Mouse (Mus musculus) embryonic fibroblast, embryonic 13.5 days (primary cell): Measurements from ENCODE around the gene Ndufaf2. TPM values are rescaled to one million over a fixed set of nuclear protein-coding genes. Genes with fewer than 3 reads are reported as not detected.

ENCODE experiments used
- H3K27ac ChIP-seq: 2 replicates; pipeline ENCODE4 v1.5.1; 2012; ENCODE audit warnings: low read length, control low read depth, inconsistent platforms; ENCODE audit not compliant: insufficient read depth
- H3K4me1 ChIP-seq: 2 replicates; pipeline ENCODE4 v1.6.1; 2011; ENCODE audit warnings: low read length; ENCODE audit not compliant: control insufficient read depth, insufficient read depth
- H3K4me3 ChIP-seq: 2 replicates; pipeline ENCODE4 v1.5.1; 2011; ENCODE audit warnings: mild to moderate bottlenecking, control low read depth, low read length; ENCODE audit not compliant: insufficient read depth
- CTCF ChIP-seq: IDR thresholded peaks from 2 replicates; pipeline ENCODE4 v1.5.1; 2011; ENCODE audit warnings: mild to moderate bottlenecking, control low read depth, low read length, moderate library complexity, borderline replicate concordance; ENCODE audit not compliant: insufficient read depth
- POLR2A ChIP-seq: IDR thresholded peaks from 2 replicates; pipeline ENCODE4 v1.6.1; 2011; ENCODE audit warnings: low read depth, mild to moderate bottlenecking, control low read depth, low read length, moderate library complexity
- polyA plus RNA-seq: library from polyadenylated mRNA; stranded (reverse); fragments of >200 nt; gene quantifications from 2 replicates; pipeline ENCODE4 v1.2.4, GENCODE M21; 2011; ENCODE audit warnings: low read depth; ENCODE audit not compliant: missing spikeins, insufficient read length

Ndufaf2 gene
- polyA plus RNA-seq, 1 experiment, result 52.6 TPM

- H3K4me1 ChIP-seq, result 0 out of 2 replicates have a peak, but pooled peaks cover 2% of the 10 kb centered on the region
- no peak overlapping the region for H3K27ac ChIP-seq
- TF ChIP-seq POLR2A (no peak), CTCF (no peak)
- no peak overlapping the region for H3K4me3 ChIP-seq
Observed at GRCm38 (mm10) chr13:107972451-107972850, 186.0 kb downstream of the Ndufaf2 start.

GRCm38 (mm10) chr13:107971868-107972267 is 186.6 kb downstream of the Ndufaf2 start:
- H3K4me1 ChIP-seq, result 0 out of 2 replicates have a peak, but pooled peaks cover 2% of the 10 kb centered on the region
- TF ChIP-seq POLR2A, result no peak
- TF ChIP-seq CTCF, result no peak
- H3K4me3 ChIP-seq, result no peak overlapping the region
- no peak overlapping the region for H3K27ac ChIP-seq

GRCm38 (mm10) chr13:107970422-107971142 is 187.8 kb downstream of the Ndufaf2 start:
- H3K4me3 ChIP-seq, result no peak overlapping the region
- H3K27ac ChIP-seq, result no peak overlapping the region
- 0 out of 2 replicates have a peak, but pooled peaks cover 2% of the 10 kb centered on the region for H3K4me1 ChIP-seq
- no peak for TF ChIP-seq CTCF
- no peak for TF ChIP-seq POLR2A

- TF ChIP-seq CTCF (no peak), POLR2A (no peak)
- H3K27ac ChIP-seq, result no peak overlapping the region
- H3K4me1 ChIP-seq, result peaks cover 2% of the 10 kb centered on the region; the same call in 1 of the 2 replicates
- H3K4me3 ChIP-seq, result no peak overlapping the region
Observed at GRCm38 (mm10) chr13:107969961-107970391, 188.4 kb downstream of the Ndufaf2 start.

- TF ChIP-seq POLR2A, result no peak
- no peak for TF ChIP-seq CTCF
- Histone ChIP-seq H3K4me3 (no peak overlapping the region), H3K4me1 (peaks cover 6% of the 10 kb centered on the region; the same call in 1 of the 2 replicates), H3K27ac (peak overlapping the region; percentile 91)
Observed at GRCm38 (mm10) chr13:107964616-107965015, 193.8 kb downstream of the Ndufaf2 start.

- Histone ChIP-seq H3K27ac (peak overlapping the region; percentile 91; the same call in 1 of the 2 replicates), H3K4me3 (no peak overlapping the region), H3K4me1 (peaks cover 6% of the 10 kb centered on the region; the same call in 1 of the 2 replicates)
- no peak for TF ChIP-seq POLR2A
- no peak for TF ChIP-seq CTCF
Observed at GRCm38 (mm10) chr13:107963471-107963870, 195.0 kb downstream of the Ndufaf2 start.

GRCm38 (mm10) chr13:107962741-107963140 is 195.7 kb downstream of the Ndufaf2 start:
- no peak overlapping the region; the same call in 1 of the 2 replicates for H3K27ac ChIP-seq
- no peak overlapping the region for H3K4me3 ChIP-seq
- H3K4me1 ChIP-seq, result peaks cover 6% of the 10 kb centered on the region; the same call in 1 of the 2 replicates
- TF ChIP-seq POLR2A, result no peak
- TF ChIP-seq CTCF, result no peak

- TF ChIP-seq CTCF (no peak), POLR2A (no peak)
- H3K4me1 ChIP-seq, result peaks cover 6% of the 10 kb centered on the region; the same call in 1 of the 2 replicates
- no peak overlapping the region for H3K4me3 ChIP-seq
- no peak overlapping the region for H3K27ac ChIP-seq
Observed at GRCm38 (mm10) chr13:107961972-107962371, 196.5 kb downstream of the Ndufaf2 start.

- Histone ChIP-seq H3K4me3 (no peak overlapping the region), H3K27ac (no peak overlapping the region), H3K4me1 (peaks cover 6% of the 10 kb centered on the region; the same call in 1 of the 2 replicates)
- TF ChIP-seq POLR2A (no peak), CTCF (no peak)
Observed at GRCm38 (mm10) chr13:107961501-107961900, 196.9 kb downstream of the Ndufaf2 start.

GRCm38 (mm10) chr13:107960549-107960948 is 197.9 kb downstream of the Ndufaf2 start:
- Histone ChIP-seq H3K27ac (no peak overlapping the region), H3K4me1 (peaks cover 9% of the 10 kb centered on the region; the same call in 1 of the 2 replicates), H3K4me3 (no peak overlapping the region)
- TF ChIP-seq POLR2A (no peak), CTCF (no peak)

GRCm38 (mm10) chr13:107959891-107960290 is 198.5 kb downstream of the Ndufaf2 start:
- no peak overlapping the region for H3K4me3 ChIP-seq
- peaks cover 9% of the 10 kb centered on the region; the same call in 1 of the 2 replicates for H3K4me1 ChIP-seq
- TF ChIP-seq POLR2A, result no peak
- TF ChIP-seq CTCF, result no peak
- H3K27ac ChIP-seq, result peak overlapping the region; percentile 26; the same call in 1 of the 2 replicates
